Mouse (Mus musculus): ENCODE data around the gene Fndc11. TPM values are rescaled to one million over a fixed set of nuclear protein-coding genes. Genes with fewer than 3 reads are reported as not detected.

Gene Fndc11
- total and polyA plus RNA-seq, 2 experiments from 2014 or later: 0.25 to 2.2 TPM

DNA sequence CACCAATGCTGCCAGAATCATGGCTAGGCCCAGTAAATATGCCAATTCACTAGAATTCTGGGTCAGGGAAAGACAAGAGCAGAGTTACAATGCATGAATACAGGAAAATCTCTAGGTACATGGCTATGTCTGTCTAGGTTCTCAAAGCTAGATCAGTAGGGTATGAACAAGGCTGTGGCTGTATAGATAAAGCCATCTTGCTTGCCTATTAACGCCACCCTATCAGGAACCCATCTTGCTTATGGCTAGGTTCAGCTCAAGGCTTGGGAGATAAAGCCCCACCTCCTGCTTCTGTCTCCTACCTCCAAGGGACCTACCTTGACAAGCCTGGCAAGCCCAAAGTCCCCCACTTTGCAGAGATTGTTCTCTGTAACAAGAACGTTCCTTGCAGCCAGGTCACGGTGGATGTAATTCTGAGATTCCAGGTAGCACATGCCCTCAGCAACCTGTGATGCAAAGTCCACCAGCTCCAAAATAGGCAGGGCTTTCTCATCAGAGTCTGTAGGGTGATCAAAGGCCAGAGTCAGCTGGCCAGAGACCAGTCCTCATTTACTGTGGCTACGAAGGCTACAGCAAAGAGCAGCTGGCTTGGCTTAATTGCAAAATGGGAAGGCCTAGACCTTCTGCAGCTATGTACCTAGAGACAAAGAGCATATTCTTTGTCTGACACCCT is 23.0 kb upstream of the Fndc11 start:
- Histone ChIP-seq H3K27ac (no peak overlapping the region), H3K9ac (replicated peaks; ENCODE audit: low read length) (no peak overlapping the region), H3K4me3 (ENCODE audit: low read length) (no peak overlapping the region), H3K9me3 (ENCODE audit: low read length) (no peaks in the 10 kb centered on the region), H3K4me2 (ENCODE audit: low read depth, low read length) (no peak overlapping the region), H3K27me3 (ENCODE audit: insufficient read depth, low read length) (no peaks in the 10 kb centered on the region), H3K4me1 (ENCODE audit: insufficient read depth, low read length) (no peaks in the 10 kb centered on the region), H3K36me3 (ENCODE audit: insufficient read depth, low read length) (no peaks in the 10 kb centered on the region)
- 85% methylated on average over 4 of the region's 4 CpGs for WGBS
- ATAC-seq: no peak
- DNase-seq (ENCODE audit: low spot score): no peak
- TF ChIP-seq CTCF (IDR thresholded peaks at IDR 0.05; ENCODE audit: low read depth): no peak

DNA sequence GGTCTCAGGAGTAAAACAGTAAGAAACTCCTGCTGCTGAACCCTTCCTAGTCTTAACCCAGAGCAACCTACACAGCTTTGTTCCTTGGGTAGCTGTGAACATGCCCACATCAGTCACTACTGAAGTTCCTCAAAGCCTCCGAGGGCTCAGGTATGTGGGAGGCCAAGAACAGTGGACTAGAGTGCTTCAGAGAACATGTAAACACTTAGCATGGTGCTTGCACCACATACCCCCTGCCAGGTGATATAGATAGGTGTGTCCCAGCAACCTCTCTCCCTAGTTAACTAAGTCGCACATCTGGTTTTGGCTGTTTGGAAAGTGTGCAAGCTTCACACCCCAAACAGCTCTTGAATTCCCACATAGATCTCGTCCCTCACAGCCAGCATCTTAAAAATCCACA is 18.2 kb upstream of the Fndc11 start:
- Histone ChIP-seq H3K9ac (replicated peaks; ENCODE audit: low read length) (no peak overlapping the region), H3K27me3 (ENCODE audit: insufficient read depth, low read length) (no peaks in the 10 kb centered on the region), H3K9me3 (ENCODE audit: low read length) (no peaks in the 10 kb centered on the region), H3K4me2 (ENCODE audit: low read depth, low read length) (no peak overlapping the region), H3K4me3 (ENCODE audit: low read length) (no peak overlapping the region), H3K4me1 (ENCODE audit: insufficient read depth, low read length) (no peaks in the 10 kb centered on the region), H3K36me3 (ENCODE audit: insufficient read depth, low read length) (no peaks in the 10 kb centered on the region), H3K27ac (no peak overlapping the region)
- no peak for DNase-seq (ENCODE audit: low spot score)
- no peak for TF ChIP-seq CTCF (IDR thresholded peaks at IDR 0.05; ENCODE audit: low read depth)
- 81% methylated on average over 3 of the region's 3 CpGs for WGBS
- no peak for ATAC-seq

DNA sequence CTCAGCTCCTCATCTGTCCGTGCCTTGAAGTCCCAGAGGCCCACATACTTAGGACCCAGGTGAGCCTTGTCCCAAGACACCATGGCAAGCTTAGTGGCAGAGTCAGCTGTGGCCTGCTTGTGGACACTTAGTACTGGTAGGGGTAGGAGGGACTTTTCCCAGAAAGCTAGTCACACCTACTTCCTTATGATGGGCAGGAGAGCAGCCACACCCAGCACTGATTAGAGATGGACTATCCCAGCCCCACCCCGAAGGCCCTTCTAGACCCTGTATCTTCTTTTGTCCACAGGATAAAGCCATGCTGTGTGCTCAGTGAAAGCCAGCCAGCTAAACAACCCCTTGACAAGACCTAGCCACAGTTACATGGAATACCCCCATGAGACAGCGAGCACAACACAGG is 17.4 kb upstream of the Fndc11 start, which contains the start of gene Ptk6:
Ptk6 (minus strand) TSS at position 368 of the 400 bp plus-strand sequence.
- H3K36me3 ChIP-seq (ENCODE audit: insufficient read depth, low read length): no peaks in the 10 kb centered on the region
- H3K27me3 ChIP-seq (ENCODE audit: insufficient read depth, low read length): no peaks in the 10 kb centered on the region
- H3K27ac ChIP-seq: no peak within 1 kb of the TSS
- no peaks in the 10 kb centered on the region for H3K4me1 ChIP-seq (ENCODE audit: insufficient read depth, low read length)
- ATAC-seq (no peak), DNase-seq (ENCODE audit: low spot score) (no peak)
- no peak for TF ChIP-seq CTCF (IDR thresholded peaks at IDR 0.05; ENCODE audit: low read depth)
- H3K9me3 ChIP-seq (ENCODE audit: low read length): no peaks in the 10 kb centered on the region
- 91% methylated on average over 3 of the region's 3 CpGs for WGBS
- H3K4me2 ChIP-seq (ENCODE audit: low read depth, low read length): no peak within 1 kb of the TSS
- no peak within 1 kb of the TSS for H3K4me3 ChIP-seq (ENCODE audit: low read length)
- H3K9ac ChIP-seq (replicated peaks; ENCODE audit: low read length): no peak within 1 kb of the TSS

DNA sequence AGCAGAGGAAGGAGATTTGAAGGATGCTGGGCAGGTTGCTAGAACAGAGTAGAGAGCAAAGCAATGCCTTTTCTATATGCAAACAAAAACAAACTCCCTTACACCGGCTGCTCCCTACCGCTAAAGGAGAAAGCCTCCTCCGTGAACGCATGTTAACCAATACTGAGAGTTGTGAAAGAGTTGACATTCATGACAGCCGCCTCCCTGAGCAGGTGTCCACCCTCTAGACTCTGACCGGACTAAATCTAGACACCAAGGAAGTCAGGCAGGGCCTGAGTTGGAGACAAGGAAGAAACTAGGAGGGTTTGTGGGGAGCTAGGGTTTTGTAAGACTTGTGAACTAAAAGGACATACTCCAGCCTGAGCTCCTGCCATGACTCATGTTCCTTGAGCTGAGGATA is 16.9 kb upstream of the Fndc11 start:
- Histone ChIP-seq H3K9me3 (ENCODE audit: low read length) (no peaks in the 10 kb centered on the region), H3K36me3 (ENCODE audit: insufficient read depth, low read length) (no peaks in the 10 kb centered on the region), H3K9ac (replicated peaks; ENCODE audit: low read length) (no peak overlapping the region), H3K4me2 (ENCODE audit: low read depth, low read length) (no peak overlapping the region), H3K4me3 (ENCODE audit: low read length) (no peak overlapping the region), H3K4me1 (ENCODE audit: insufficient read depth, low read length) (no peaks in the 10 kb centered on the region), H3K27me3 (ENCODE audit: insufficient read depth, low read length) (no peaks in the 10 kb centered on the region), H3K27ac (no peak overlapping the region)
- WGBS: 71% methylated on average over 6 of the region's 6 CpGs
- no peak for ATAC-seq
- TF ChIP-seq CTCF (IDR thresholded peaks at IDR 0.05; ENCODE audit: low read depth): no peak
- no peak for DNase-seq (ENCODE audit: low spot score)

DNA sequence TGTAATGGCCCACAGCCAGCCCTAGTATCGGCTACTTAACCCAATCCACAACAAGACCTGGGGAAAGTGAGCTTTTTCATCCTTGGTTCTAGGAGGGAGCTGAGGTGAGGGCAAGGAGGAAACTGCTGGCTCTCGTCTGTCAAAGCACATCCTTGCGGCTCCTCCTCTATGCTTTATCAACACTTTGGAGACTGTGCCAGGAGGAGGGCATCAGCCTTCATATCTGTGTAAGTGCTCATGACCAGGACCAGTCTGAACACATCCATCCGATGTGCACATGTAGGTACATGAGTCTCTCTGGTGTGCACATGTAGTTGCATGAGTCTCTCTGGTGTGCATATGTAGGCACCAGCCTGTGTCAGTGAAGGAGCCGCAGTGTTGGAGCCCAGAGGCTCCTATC is 14.1 kb upstream of the Fndc11 start:
- WGBS: 89% methylated on average over 5 of the region's 5 CpGs
- Histone ChIP-seq H3K9me3 (ENCODE audit: low read length) (no peaks in the 10 kb centered on the region), H3K36me3 (ENCODE audit: insufficient read depth, low read length) (no peaks in the 10 kb centered on the region), H3K4me1 (ENCODE audit: insufficient read depth, low read length) (no peaks in the 10 kb centered on the region), H3K4me3 (ENCODE audit: low read length) (no peak overlapping the region), H3K27me3 (ENCODE audit: insufficient read depth, low read length) (no peaks in the 10 kb centered on the region), H3K4me2 (ENCODE audit: low read depth, low read length) (no peak overlapping the region), H3K9ac (replicated peaks; ENCODE audit: low read length) (no peak overlapping the region), H3K27ac (no peak overlapping the region)
- ATAC-seq: no peak
- no peak for DNase-seq (ENCODE audit: low spot score)
- no peak for TF ChIP-seq CTCF (IDR thresholded peaks at IDR 0.05; ENCODE audit: low read depth)

DNA sequence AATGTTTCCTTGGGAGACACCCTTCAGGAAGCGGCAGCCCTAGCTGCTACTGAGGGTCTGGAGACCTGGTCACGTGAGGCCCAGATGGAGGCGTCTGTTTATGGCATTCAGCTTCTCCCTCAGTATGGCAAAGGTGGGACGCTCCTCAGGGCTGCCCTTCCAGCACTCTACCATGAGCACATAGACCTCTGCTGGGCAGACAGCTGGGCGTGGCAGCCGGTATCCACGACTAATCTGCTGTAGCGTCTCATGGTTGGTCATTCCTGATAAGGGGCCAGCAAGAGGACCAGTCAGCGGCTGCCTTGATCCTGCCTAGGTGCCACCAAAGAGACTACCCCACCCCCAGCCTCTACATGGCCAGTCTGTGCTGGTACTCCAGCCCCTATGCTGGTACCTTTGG is 13.7 kb upstream of the Fndc11 start:
- no peak for DNase-seq (ENCODE audit: low spot score)
- Histone ChIP-seq H3K4me3 (ENCODE audit: low read length) (no peak overlapping the region), H3K27me3 (ENCODE audit: insufficient read depth, low read length) (no peaks in the 10 kb centered on the region; the same call in 1 of the 2 replicates), H3K9ac (replicated peaks; ENCODE audit: low read length) (no peak overlapping the region), H3K36me3 (ENCODE audit: insufficient read depth, low read length) (no peaks in the 10 kb centered on the region), H3K4me2 (ENCODE audit: low read depth, low read length) (no peak overlapping the region), H3K4me1 (ENCODE audit: insufficient read depth, low read length) (no peaks in the 10 kb centered on the region), H3K27ac (no peak overlapping the region), H3K9me3 (ENCODE audit: low read length) (no peaks in the 10 kb centered on the region)
- WGBS: 78% methylated on average over 9 of the region's 9 CpGs
- ATAC-seq: no peak
- no peak for TF ChIP-seq CTCF (IDR thresholded peaks at IDR 0.05; ENCODE audit: low read depth)

DNA sequence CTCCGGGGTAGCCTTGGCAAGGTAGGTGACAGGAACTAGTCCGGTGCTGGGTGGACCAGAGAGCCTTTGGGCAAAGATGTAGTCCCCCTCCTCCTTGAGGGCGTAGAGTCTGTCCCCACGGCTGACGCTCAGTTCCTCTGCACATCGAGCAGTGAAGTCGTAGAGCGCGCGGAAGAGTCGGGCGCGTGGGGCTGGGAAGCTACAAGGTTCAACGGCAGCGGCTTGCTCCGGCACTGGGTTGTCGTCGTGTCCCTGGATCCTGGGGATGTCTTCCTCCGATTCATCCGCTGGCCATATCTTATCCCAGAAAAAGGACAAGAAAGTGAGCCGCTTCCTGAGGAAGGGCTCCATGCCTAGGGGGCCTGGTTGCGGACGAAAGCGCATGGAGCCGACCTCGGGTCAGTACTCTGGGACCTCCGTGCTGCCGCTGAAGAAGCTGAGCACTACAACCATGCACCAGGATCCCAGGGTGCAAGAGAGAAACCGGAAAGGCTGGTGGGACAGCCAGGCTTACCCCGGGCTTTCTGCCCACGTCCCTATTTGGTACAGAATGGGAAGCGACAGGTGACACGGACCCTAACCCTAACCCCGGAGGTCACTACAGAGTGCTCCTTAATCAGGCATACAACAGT is 7.3 kb upstream of the Fndc11 start:
- Histone ChIP-seq H3K27ac (no peak overlapping the region), H3K36me3 (ENCODE audit: insufficient read depth, low read length) (no peaks in the 10 kb centered on the region), H3K4me2 (ENCODE audit: low read depth, low read length) (peak overlapping the region; percentile 54), H3K27me3 (ENCODE audit: insufficient read depth, low read length) (peaks cover 19% of the 10 kb centered on the region), H3K4me1 (ENCODE audit: insufficient read depth, low read length) (no peaks in the 10 kb centered on the region), H3K9me3 (ENCODE audit: low read length) (no peaks in the 10 kb centered on the region), H3K4me3 (ENCODE audit: low read length) (peak overlapping the region; percentile 29), H3K9ac (replicated peaks; ENCODE audit: low read length) (no peak overlapping the region)
- DNase-seq (ENCODE audit: low spot score): peak; percentile 14
- 2% methylated on average over 34 of the region's 34 CpGs for WGBS
- ATAC-seq: no peak
- TF ChIP-seq CTCF (IDR thresholded peaks at IDR 0.05; ENCODE audit: low read depth): no peak

All from hindbrain, postnatal 0 days (tissue).